Mouse (Mus musculus) liver, adult 2 months (tissue): Measurements from ENCODE around the gene Prdm4.

ENCODE experiments used
- CTCF ChIP-seq: fragments of 200-500 bp; IDR thresholded peaks from 2 replicates; pipeline ENCODE4 v1.5.1; 2011; ENCODE audit warnings: low read depth, low read length, control low read depth
- POLR2A ChIP-seq: fragments of 200-500 bp; IDR thresholded peaks from 2 replicates; pipeline ENCODE4 v1.6.1; 2011; ENCODE audit warnings: low read length, control low read depth; ENCODE audit not compliant: insufficient read depth; ENCODE audit errors: extremely low read depth

- TF ChIP-seq CTCF (no peak), POLR2A (no peak)
These were observed 10.9 kb upstream of the Prdm4 start, which contains the start of gene Ascl4 for GRCm38 (mm10) chr10:85927676-85928445.
